Mouse (Mus musculus) left cerebral cortex, postnatal 25 days (tissue): Measurements from ENCODE around the gene Mex3d. TPM values are rescaled to one million over a fixed set of nuclear protein-coding genes. Genes with fewer than 3 reads are reported as not detected.

Experiments
- DNase-seq, 2 experiments: peaks; one replicate each; pipeline ENCODE4 v3.0.0; 2022; ENCODE audit warnings: low spot score in 2 of 2, mixed read lengths in 1 of 2
- intact Hi-C: fragments of 180-260 bp; cut with DNase I; formaldehyde crosslinking; loops from one replicate; pipeline ENCODE4 v1.15.1; 2025
- microRNA-seq, 2 experiments: library from miRNA; unstranded; fragments of <30 nt; microRNA quantifications; one replicate each; pipeline ENCODE4 v1.2.0; 2022
- total RNA-seq, 2 experiments: library from RNA; stranded (reverse); gene quantifications; 2 replicates each; pipeline ENCODE4 v1.2.3; 2021

Mex3d gene
- total RNA-seq, 2 experiments from 2014 or later, result 17.7 to 22.2 TPM

- intact Hi-C loops, result no loop called here
- DNase-seq, result no peak
Observed at GRCm38 (mm10) chr10:80342305-80342748, 45.1 kb downstream of the Mex3d start.

GRCm38 (mm10) chr10:80341491-80342304 lies 45.8 kb downstream of the Mex3d start:
- DNase-seq, result no peak
- intact Hi-C loops, result no loop called here

- DNase-seq, result no peak
- intact Hi-C loops, result no loop called here
Observed at GRCm38 (mm10) chr10:80341026-80341425, 46.4 kb downstream of the Mex3d start.

GRCm38 (mm10) chr10:80339941-80340750 lies 47.3 kb downstream of the Mex3d start:
- DNase-seq, result peak; percentile 81 to 85
- intact Hi-C loops, result loop anchor here (1.0 kb wide), 1 partner anchor 34 kb away; no protein-coding TSS in a partner anchor

- intact Hi-C loops, result no loop called here
- DNase-seq, result no peak
Observed at GRCm38 (mm10) chr10:80336263-80336662, 51.2 kb downstream of the Mex3d start.

- DNase-seq, result no peak
- intact Hi-C loops, result no loop called here
Observed at GRCm38 (mm10) chr10:80332525-80332989, 54.9 kb downstream of the Mex3d start.

GRCm38 (mm10) chr10:80331636-80332524 lies 55.6 kb downstream of the Mex3d start:
- no peak for DNase-seq
- intact Hi-C loops, result no loop called here

- DNase-seq, result no peak
- intact Hi-C loops, result no loop called here
Observed at GRCm38 (mm10) chr10:80330888-80331287, 56.6 kb downstream of the Mex3d start.

Small RNAs within 50 kb of the gene (microRNA-seq; reads per million reads assigned to microRNA genes)
- gene Gm22721, result 0 to 0.25 reads per million in 2 experiments

Other genes starting within 250 kb of the Mex3d start
- gene Atp5d, start 249.0 kb downstream of the Mex3d start, total RNA-seq, result 100 to 1,000 TPM; 372 to 381 TPM
- 100 to 1,000 TPM; 487 TPM for gene Cbarp, start 246.8 kb downstream of the Mex3d start, total RNA-seq
- gene Midn, start 239.4 kb downstream of the Mex3d start, total RNA-seq, result 10 to 100 TPM; 74.3 to 98.7 TPM
- gene Cirbp, start 221.7 kb downstream of the Mex3d start, total RNA-seq, result 10 to 100 TPM; 77.3 to 90.1 TPM
- 1 to 10 TPM; 6.7 to 7.6 TPM for gene 1600002K03Rik, start 214.7 kb downstream of the Mex3d start, total RNA-seq
- gene Efna2, start 208.2 kb downstream of the Mex3d start, total RNA-seq, result 1 to 10 TPM; 9.2 to 9.9 TPM
- 10 to 100 TPM; 40.9 to 41.2 TPM for gene Mum1, start 161.2 kb downstream of the Mex3d start, total RNA-seq
- 100 to 1,000 TPM; 182 to 187 TPM for gene Ndufs7, start 138.5 kb downstream of the Mex3d start, total RNA-seq
- 10 to 100 TPM; 27.6 to 30.7 TPM for gene Gamt, start 126.6 kb downstream of the Mex3d start, total RNA-seq
- 10 to 100 TPM; 76.9 to 93.8 TPM for gene Dazap1, start 126.2 kb downstream of the Mex3d start, total RNA-seq
- gene Rps15, start 95.2 kb downstream of the Mex3d start, total RNA-seq, result 100 to 1,000 TPM; 788 to 790 TPM
- gene Apc2, start 91.7 kb downstream of the Mex3d start, total RNA-seq, result 100 to 1,000 TPM in 1 of 2 experiments, 10 to 100 TPM in 1; 93.4 to 103 TPM
- gene 2310011J03Rik, start 67.1 kb downstream of the Mex3d start, total RNA-seq, result 10 to 100 TPM; 27.3 to 29.8 TPM
- gene Pcsk4, start 58.2 kb downstream of the Mex3d start, total RNA-seq, result 1 to 10 TPM; 4.5 to 4.6 TPM
- gene Reep6, start 57.7 kb downstream of the Mex3d start, total RNA-seq, result 10 to 100 TPM; 10.5 to 11.2 TPM
- gene Adamtsl5, start 39.2 kb downstream of the Mex3d start, total RNA-seq, result 1 to 10 TPM; 5.1 to 7.4 TPM
- gene Plk5, start 31.2 kb downstream of the Mex3d start, total RNA-seq, result 10 to 100 TPM; 22.6 to 24.9 TPM
- 100 to 1,000 TPM; 134 to 138 TPM for gene Mbd3, start 11.9 kb upstream of the Mex3d start, total RNA-seq
- gene Uqcr11, start 19.2 kb upstream of the Mex3d start, total RNA-seq, result 100 to 1,000 TPM; 482 to 488 TPM
- gene Tcf3, start 46.0 kb upstream of the Mex3d start, total RNA-seq, result 10 to 100 TPM; 22.6 to 25.8 TPM
- gene Onecut3, start 107.2 kb upstream of the Mex3d start, total RNA-seq, result not detected
- gene Atp8b3, start 151.5 kb upstream of the Mex3d start, total RNA-seq, result under 1 TPM; 0.14 to 0.16 TPM
- gene Rexo1, start 173.9 kb upstream of the Mex3d start, total RNA-seq, result 10 to 100 TPM; 44.8 to 45.7 TPM
- gene Klf16, start 189.7 kb upstream of the Mex3d start, total RNA-seq, result 10 to 100 TPM; 51.8 to 55.3 TPM
- gene Abhd17a, start 202.7 kb upstream of the Mex3d start, total RNA-seq, result 100 to 1,000 TPM; 206 to 216 TPM
- gene Scamp4, start 215.2 kb upstream of the Mex3d start, total RNA-seq, result 10 to 100 TPM; 40.8 to 42.2 TPM
- 1 to 10 TPM; 3.6 to 4.5 TPM for gene Adat3, start 215.2 kb upstream of the Mex3d start, total RNA-seq
- 1 to 10 TPM; 2.8 to 2.9 TPM for gene Gm49322, start 218.4 kb upstream of the Mex3d start, total RNA-seq
- gene Csnk1g2, start 235.2 kb upstream of the Mex3d start, total RNA-seq, result 100 to 1,000 TPM; 222 to 247 TPM